Mouse (Mus musculus) embryonic facial prominence, embryonic 14.5 days (tissue): ENCODE results near the gene Vmn1r231. TPM values are rescaled to one million over a fixed set of nuclear protein-coding genes. Genes with fewer than 3 reads are reported as not detected.

Source experiments
- polyA plus RNA-seq: library from polyadenylated mRNA; unstranded; fragments of >200 nt; fragmentation: Nextera tagmentation; extraction: Ambion mirVana; gene quantifications from 2 replicates; pipeline ENCODE4 v1.2.1, GENCODE M21; 2014

The Vmn1r231 gene
- polyA plus RNA-seq, 1 experiment from 2014 or later, result not detected

Other genes with a start within 250 kb of the Vmn1r231 start
- not detected in 2 replicates for gene Vmn1r226, start 222.2 kb downstream of the Vmn1r231 start, polyA plus RNA-seq
- not detected in 2 replicates for gene Vmn1r227, start 175.2 kb downstream of the Vmn1r231 start, polyA plus RNA-seq
- gene Vmn1r228, start 118.9 kb downstream of the Vmn1r231 start, polyA plus RNA-seq, result not detected in 2 replicates
- 0.07 TPM in 1 of 2 replicates, not detected in the other for gene Vmn1r229, start 93.5 kb downstream of the Vmn1r231 start, polyA plus RNA-seq
- gene Vmn1r230, start 64.6 kb downstream of the Vmn1r231 start, polyA plus RNA-seq, result not detected in 2 replicates
- not detected in 2 replicates for gene Vmn1r232, start 14.6 kb upstream of the Vmn1r231 start, polyA plus RNA-seq
- gene Ppp2r1a, start 40.2 kb upstream of the Vmn1r231 start, polyA plus RNA-seq, result 335 and 378 TPM in 2 replicates
- gene Vmn1r233, start 91.4 kb upstream of the Vmn1r231 start, polyA plus RNA-seq, result not detected in 2 replicates
- 15.2 and 18.5 TPM in 2 replicates for gene Zfp160, start 103.8 kb upstream of the Vmn1r231 start, polyA plus RNA-seq